In the genomic region with DNA sequence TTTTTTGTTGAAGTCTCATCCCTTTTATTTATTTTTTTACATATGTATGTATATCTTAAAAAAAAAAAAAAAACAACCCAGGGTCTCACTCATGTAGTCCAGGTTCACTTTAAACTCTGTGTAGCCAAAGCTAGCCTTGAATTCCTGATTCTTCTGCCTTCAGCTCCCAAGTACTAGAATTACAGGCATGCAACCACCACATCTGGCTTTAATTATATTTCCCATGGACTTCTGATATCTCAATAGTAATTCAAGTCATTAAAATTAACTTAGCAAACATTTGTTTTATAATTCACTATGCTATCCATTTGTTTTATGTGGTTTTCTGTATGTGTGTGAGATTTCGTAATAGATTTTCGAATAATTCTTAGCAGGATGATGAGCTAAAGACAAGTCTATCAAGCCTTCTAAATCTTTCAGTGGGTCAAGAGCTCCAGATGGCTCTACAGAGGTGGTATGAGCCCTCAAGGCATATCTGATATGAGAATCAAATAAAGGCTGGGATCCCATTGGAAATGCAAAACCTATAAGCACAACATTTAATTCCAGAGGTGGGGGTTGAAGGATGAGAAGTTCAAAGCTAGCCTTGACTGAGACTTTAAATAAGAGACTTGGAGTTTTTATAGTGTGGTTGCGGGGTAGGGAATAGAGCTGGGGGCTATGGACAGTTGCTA, we compare ENCODE assay signal across 25 mouse cellular contexts. TPM values are rescaled to one million over a fixed set of nuclear protein-coding genes. Genes with fewer than 3 reads are reported as not detected.
A peak's percentile ranks its signal among the peaks of the same experiment; 100 is the strongest.
DNase-seq lines count a peak whose midpoint lies in the region; ATAC-seq and TF ChIP-seq lines count a peak whose summit lies in the region.
"Had no signal": no experiment of that assay in that cellular context is flagged by ENCODE, and none has a peak within 500 bp of the region (broad histone marks: within the 10 kb centered on the region; RNA-seq: fewer than 3 reads in every experiment).

No protein-coding gene starts in this region.

- ATAC-seq in limb, embryonic 14.5 days (ENCODE audit: low FRiP score, low read depth), result no peak
- ATAC-seq: activated CD4-positive, CD25-positive, alpha-beta regulatory T cell, adult 4 months; forebrain, postnatal 0 days; intestine, embryonic 15.5 days; Patski had no signal

- H3K36me3 ChIP-seq in limb, embryonic 14.5 days (ENCODE audit: control insufficient read depth, insufficient read depth, low read length), result peaks cover 38% of the 10 kb centered on the region
- peaks cover 29% of the 10 kb centered on the region for H3K36me3 ChIP-seq in limb, embryonic 10.5 days
- H3K36me3 ChIP-seq in thymus, adult 2 months (ENCODE audit: control insufficient read depth, insufficient read depth, low read length), result peaks cover 44% of the 10 kb centered on the region
- H3K36me3 ChIP-seq: intestine, embryonic 15.5 days had no signal

- H3K4me2 ChIP-seq in limb, embryonic 14.5 days (replicated peaks; ENCODE audit: low read depth, low read length, severe bottlenecking), result no peak overlapping the region
- H3K4me2 ChIP-seq: forebrain, embryonic 12.5 days; heart, embryonic 11.5 days; heart, embryonic 15.5 days; hindbrain, embryonic 14.5 days; intestine, embryonic 15.5 days had no signal

- no peaks in the 10 kb centered on the region for H3K27me3 ChIP-seq in limb, embryonic 14.5 days (ENCODE audit: control insufficient read depth, insufficient read depth, low read length)
- H3K27me3 ChIP-seq in limb, embryonic 10.5 days (ENCODE audit: low read depth, poor library complexity, severe bottlenecking), result no peaks in the 10 kb centered on the region
- H3K27me3 ChIP-seq in thymus, adult 2 months (ENCODE audit: control insufficient read depth, insufficient read depth, low read length), result no peaks in the 10 kb centered on the region
- H3K27me3 ChIP-seq: embryonic facial prominence, embryonic 15.5 days; forebrain, embryonic 12.5 days; heart, embryonic 15.5 days; intestine, embryonic 15.5 days; Patski had no signal

- no peak overlapping the region for H3K4me3 ChIP-seq in limb, embryonic 14.5 days (replicated peaks; ENCODE audit: low read length)
- no peak overlapping the region for H3K4me3 ChIP-seq in limb, embryonic 10.5 days
- no peak overlapping the region for H3K4me3 ChIP-seq in thymus, adult 2 months (ENCODE audit: control insufficient read depth, insufficient read depth, low read length)
- H3K4me3 ChIP-seq: embryonic facial prominence, embryonic 15.5 days; erythroblast, embryonic 14.5 days; forebrain, embryonic 12.5 days; heart, adult 2 months; heart, embryonic 15.5 days; hindbrain, embryonic 10.5 days; intestine, embryonic 15.5 days had no signal

- no peak overlapping the region for H3K27ac ChIP-seq in limb, embryonic 14.5 days (replicated peaks; ENCODE audit: low read depth, low read length)
- no peak overlapping the region for H3K27ac ChIP-seq in limb, embryonic 10.5 days
- H3K27ac ChIP-seq in thymus, adult 2 months (ENCODE audit: control insufficient read depth, insufficient read depth, low read length), result no peak overlapping the region
- H3K27ac ChIP-seq: forebrain, embryonic 12.5 days; heart, adult 2 months; heart, embryonic 15.5 days; hindbrain, embryonic 10.5 days; hindbrain, embryonic 14.5 days; intestine, embryonic 15.5 days had no signal

- H3K9me3 ChIP-seq in limb, embryonic 14.5 days (ENCODE audit: control insufficient read depth, low read length), result no peaks in the 10 kb centered on the region
- H3K9me3 ChIP-seq in limb, embryonic 10.5 days (replicated peaks), result no peaks in the 10 kb centered on the region
- H3K9me3 ChIP-seq: embryonic facial prominence, embryonic 15.5 days; heart, embryonic 15.5 days; hindbrain, embryonic 10.5 days; intestine, embryonic 15.5 days had no signal

- WGBS in limb, embryonic 14.5 days, result 72% methylated on average over 3 of the region's 3 CpGs
- WGBS in limb, embryonic 10.5 days, result 98% methylated on average over 3 of the region's 3 CpGs
- WGBS in thymus, adult 2 months, result 97% methylated on average over 3 of the region's 3 CpGs

- TF ChIP-seq POLR2A in limb, embryonic 14.5 days (IDR thresholded peaks at IDR 0.05; ENCODE audit: borderline replicate concordance, extremely low read depth, insufficient read depth, insufficient read length), result no peak
- no peak for TF ChIP-seq POLR2A in thymus, adult 2 months (IDR thresholded peaks at IDR 0.05; ENCODE audit: control insufficient read depth, extremely low read depth, insufficient read depth, low read length, poor library complexity)

- DNase-seq in embryo, embryonic 10.5 days (ENCODE audit: low spot score), result peak; percentile 43
- no peak for DNase-seq in embryo, embryonic 10 days (ENCODE audit: low spot score)
- peak; percentile 41 for DNase-seq in limb, embryonic 14.5 days (ENCODE audit: low spot score)
- DNase-seq in limb, embryonic 10.5 days (ENCODE audit: low spot score), result no peak
- peak; percentile 20 for DNase-seq in fibroblast of lung, adult 2 months (ENCODE audit: low read depth)
- no peak for DNase-seq in spleen, postnatal 4 days (ENCODE audit: low spot score in 2 of 2)
- DNase-seq in thymus, adult 2 months, result no peak
- DNase-seq: adrenal gland, postnatal 14 days; cerebellum, adult 18-20 months; cerebellum, adult 9-11 months; cerebellum, postnatal 36 days; embryo, embryonic 11 days; forebrain, postnatal 0 days; gastrocnemius, postnatal 36 days; heart, adult 2 months had no signal

- no peak for TF ChIP-seq CTCF in thymus, adult 2 months (IDR thresholded peaks at IDR 0.05; ENCODE audit: borderline replicate concordance, control insufficient read depth, extremely low read depth, insufficient read depth, low read length, poor library complexity)

- H3K4me1 ChIP-seq in limb, embryonic 14.5 days (ENCODE audit: control insufficient read depth, insufficient read depth, low read length), result peaks cover 12% of the 10 kb centered on the region; the same call in 1 of the 2 replicates
- peaks cover 23% of the 10 kb centered on the region; the same call in 1 of the 2 replicates for H3K4me1 ChIP-seq in limb, embryonic 10.5 days
- no peaks in the 10 kb centered on the region for H3K4me1 ChIP-seq in thymus, adult 2 months (replicated peaks; ENCODE audit: control insufficient read depth, insufficient read depth, low read length)
- H3K4me1 ChIP-seq: forebrain, embryonic 12.5 days; heart, embryonic 15.5 days; intestine, embryonic 15.5 days had no signal

- no peak overlapping the region for H3K9ac ChIP-seq in limb, embryonic 14.5 days (ENCODE audit: low read depth, low read length, severe bottlenecking)
- H3K9ac ChIP-seq: embryonic facial prominence, embryonic 15.5 days; forebrain, embryonic 12.5 days; forebrain, postnatal 0 days; heart, embryonic 15.5 days; hindbrain, embryonic 14.5 days; intestine, embryonic 15.5 days had no signal

RNA-seq across cellular contexts. Expression of gene Slc25a12, which starts 51.3 kb away (rescaled TPM):
- 30.9 and 37.1 TPM in 2 replicates for polyA plus RNA-seq in limb, embryonic 14.5 days (2012; rRNA removed)
- 33.1 and 34.0 TPM in 2 replicates for polyA plus RNA-seq in limb, embryonic 14.5 days (2014; fragmentation: Nextera tagmentation; extraction: Ambion mirVana)
- polyA plus RNA-seq in limb, embryonic 10.5 days (2016; fragmentation: Nextera tagmentation; extraction: Ambion mirVana), result 26.1 and 29.6 TPM in 2 replicates
- polyA plus RNA-seq in thymus, adult 2 months (2012; rRNA removed), result 52.2 and 52.9 TPM in 2 replicates

Comparison
In these comparisons a context has a peak if more than half of its experiments do, and no peak if none do; other contexts are left out.
1. DNase-seq: peak in embryo, embryonic 10.5 days (single experiment), limb, embryonic 14.5 days (single experiment) and fibroblast of lung, adult 2 months (single experiment); none in embryo, embryonic 10 days (single experiment), limb, embryonic 10.5 days (single experiment), spleen, postnatal 4 days (0 of 2) and thymus, adult 2 months (single experiment).